Mouse (Mus musculus): Measurements from ENCODE around the gene Tmem199. TPM values are rescaled to one million over a fixed set of nuclear protein-coding genes. Genes with fewer than 3 reads are reported as not detected.
"Not testable (repeated sequence)": the region's sequence is repeated elsewhere in the genome, so short reads cannot be mapped to it uniquely, and the experiment has no call there.

Tmem199 gene
- total RNA-seq, 2 experiments from 2014 or later = 37.1 to 44.2 TPM

DNA sequence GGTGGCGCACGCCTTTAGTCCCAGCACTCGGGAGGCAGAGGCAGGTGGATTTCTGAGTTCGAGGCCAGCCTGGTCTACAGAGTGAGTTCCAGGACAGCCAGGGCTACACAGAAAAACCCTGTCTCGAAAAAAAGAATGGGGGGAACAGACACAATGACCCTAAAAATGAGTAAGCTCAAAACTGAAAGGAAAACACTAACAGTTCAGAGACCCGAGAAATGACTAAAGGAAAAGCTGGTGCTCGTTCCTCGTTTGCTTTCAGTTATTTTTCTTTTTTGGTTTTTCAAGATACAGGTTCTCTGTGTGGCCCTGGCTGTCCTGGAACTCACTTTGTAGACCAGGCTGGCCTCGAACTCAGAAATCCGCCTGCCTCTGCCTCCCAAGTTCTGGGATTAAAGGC, 19.5 kb upstream of the Tmem199 start:
- intact Hi-C loops (cut with DNase I); DNase-seq (ENCODE audit: low spot score in 2 of 2): not testable (repeated sequence)

DNA sequence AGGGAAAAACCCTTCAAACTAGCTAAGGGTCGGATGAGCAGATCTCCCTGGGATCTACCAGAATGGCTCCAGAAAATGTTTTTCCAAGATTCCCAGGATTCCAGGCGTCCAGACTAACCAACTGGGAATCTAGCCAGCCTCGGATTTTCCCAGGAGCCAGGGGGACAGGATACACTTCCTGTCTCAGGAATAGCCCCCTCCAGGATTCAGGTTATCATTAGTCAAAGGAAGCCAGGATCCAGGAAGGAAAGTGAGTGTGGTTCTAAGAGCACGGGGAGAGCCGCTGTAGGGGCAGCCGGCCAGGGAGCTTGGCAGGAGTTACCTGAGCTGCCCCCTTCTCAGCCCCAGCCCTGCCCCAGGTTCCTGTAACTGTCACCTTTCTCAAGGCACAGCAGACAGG, 19.1 kb upstream of the Tmem199 start:
- intact Hi-C loops (cut with DNase I) = no loop called here
- no peak for DNase-seq (ENCODE audit: low spot score in 2 of 2)

DNA sequence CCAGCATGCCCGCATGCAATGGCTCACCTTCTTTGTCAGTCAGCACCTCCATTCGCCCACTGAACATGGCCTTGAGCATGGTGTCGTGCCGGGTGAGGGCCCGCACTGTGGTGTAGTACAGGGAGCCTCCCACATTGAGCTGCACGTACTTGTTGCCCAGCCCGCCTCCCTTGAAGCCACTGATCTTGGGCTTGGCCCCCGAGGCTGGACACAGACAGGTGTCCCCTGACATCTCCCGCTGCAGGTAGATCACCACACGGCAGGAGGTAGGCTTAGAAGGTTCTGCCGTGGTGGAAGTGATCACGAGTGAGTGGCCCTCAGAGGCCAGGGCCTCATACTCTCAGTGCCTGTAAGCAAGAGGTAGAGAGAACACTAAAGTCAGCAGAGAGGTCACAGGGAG, 18.0 kb upstream of the Tmem199 start:
- DNase-seq (ENCODE audit: low spot score in 2 of 2) = no peak
- intact Hi-C loops (cut with DNase I) = no loop called here

DNA sequence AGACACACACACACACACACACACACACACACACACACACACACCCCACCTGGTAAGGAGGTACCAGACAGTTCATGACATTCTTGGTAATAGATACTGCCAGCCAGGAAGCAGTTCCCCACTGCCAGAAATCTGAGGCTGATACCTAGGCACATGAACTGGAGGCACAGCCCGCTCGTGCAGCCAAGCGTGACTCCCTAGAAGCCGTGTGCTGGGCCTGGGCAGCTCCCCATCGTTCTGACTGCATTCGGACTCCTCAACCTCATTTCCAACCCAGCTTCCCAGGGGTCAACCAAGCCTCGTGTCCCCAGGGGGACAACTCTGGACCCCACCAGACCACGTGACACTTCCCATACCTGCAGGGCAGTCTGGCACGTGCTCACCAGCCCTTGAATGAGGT, 16.7 kb upstream of the Tmem199 start:
- intact Hi-C loops (cut with DNase I) = no loop called here
- no peak for DNase-seq (ENCODE audit: low spot score in 2 of 2)

DNA sequence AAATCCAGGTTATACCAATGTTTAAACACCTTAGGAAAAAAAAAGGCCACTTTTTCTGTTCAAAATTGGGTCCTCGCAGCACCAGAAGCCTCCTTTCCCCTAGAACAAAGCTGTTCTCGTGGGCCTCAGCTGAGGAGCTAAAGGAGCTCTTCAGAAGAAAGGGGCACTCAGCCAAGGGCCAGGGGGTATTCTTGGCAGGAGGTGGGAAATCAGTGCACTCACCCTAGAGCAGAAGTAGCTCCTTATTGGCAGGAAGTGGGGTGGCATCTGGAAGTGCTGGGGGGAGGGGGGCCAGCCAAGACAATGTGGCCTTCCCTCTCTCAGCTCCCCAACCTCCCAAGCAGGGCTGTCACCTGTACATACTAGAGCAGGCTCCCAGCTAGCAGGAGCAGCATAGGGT, 12.9 kb upstream of the Tmem199 start:
- no peak for DNase-seq (ENCODE audit: low spot score in 2 of 2)
- intact Hi-C loops (cut with DNase I) = no loop called here

DNA sequence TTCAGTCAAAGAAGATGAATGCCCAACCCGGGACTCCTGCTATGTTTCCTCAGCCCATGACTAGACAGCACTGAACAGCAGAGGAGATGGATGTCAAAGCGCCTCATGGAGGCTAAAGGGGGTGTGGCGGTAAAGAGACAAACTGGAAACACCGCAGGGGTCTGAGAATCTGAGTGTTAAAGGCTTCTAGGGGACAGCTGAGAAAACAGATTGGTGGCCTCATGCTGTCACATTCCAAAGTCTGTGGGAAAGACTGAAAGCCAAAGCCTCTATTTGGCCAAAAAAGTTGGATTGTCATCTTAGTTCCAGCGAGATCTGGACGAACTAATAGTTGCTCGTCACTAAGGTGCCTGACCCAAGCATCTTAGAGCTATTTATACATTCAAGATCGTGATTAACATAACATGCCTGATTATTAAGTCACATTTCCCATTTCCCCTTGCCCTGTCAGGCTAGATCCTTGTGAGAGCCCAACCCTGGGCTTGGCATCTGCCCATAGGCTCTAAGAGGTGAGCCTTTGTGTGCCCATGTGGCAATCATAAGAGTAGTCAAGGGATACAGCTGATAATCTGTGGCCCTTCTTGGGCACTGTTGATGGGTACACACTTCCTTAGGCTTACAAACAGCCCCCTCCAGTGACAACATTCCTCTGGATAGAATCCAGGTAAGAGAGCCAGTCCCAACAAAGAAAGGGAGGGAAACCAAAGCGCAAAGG, 11.4 kb upstream of the Tmem199 start:
- intact Hi-C loops (cut with DNase I) = no loop called here
- DNase-seq (ENCODE audit: low spot score in 2 of 2) = no peak

DNA sequence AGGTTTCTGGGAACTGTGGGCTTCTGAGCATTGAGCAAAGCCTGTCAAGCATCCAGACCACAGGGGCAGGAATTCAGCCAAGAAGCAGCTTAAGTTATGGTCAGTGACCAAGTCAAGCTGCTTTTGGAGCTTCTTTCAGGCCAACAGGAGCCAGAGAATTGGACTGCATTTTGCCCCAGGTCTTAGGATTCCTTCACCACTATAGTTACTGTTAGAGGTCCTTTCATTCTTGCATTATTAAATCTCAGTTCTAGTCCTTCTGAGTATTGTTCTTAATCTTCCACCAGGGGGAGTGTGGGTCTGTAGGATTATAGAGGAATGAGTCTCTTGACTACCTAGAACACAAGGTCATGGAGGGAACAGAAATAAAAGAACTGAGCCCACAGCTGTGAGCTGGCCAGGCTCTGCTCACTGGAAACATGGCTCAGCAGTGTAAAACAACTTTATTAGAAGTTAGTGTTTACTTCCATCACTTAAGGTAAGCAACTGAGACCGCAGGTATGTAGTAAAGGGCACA, 10.6 kb upstream of the Tmem199 start:
- no peak for DNase-seq (ENCODE audit: low spot score in 2 of 2)
- intact Hi-C loops (cut with DNase I) = no loop called here

DNA sequence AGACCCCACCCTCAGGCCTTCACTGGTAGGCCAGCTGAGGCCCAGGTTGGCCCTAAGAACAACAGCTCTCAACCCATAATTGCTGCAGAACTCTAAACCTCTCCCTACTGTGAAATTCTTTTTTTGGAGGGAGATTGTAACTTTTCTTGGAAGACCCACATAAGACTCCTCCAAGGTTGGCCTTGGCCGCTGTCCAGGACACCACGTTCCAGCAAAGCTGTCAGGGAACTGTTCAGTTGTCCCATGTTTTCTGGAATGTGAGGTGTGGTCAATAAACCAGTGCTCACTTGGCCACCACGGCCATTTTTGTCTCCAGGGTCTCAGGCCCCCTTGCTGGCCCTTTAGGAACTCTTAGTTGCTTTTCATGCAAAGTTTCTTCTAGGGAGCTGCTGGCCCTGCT, 9.9 kb upstream of the Tmem199 start:
- no peak for DNase-seq (ENCODE audit: low spot score in 2 of 2)
- intact Hi-C loops (cut with DNase I) = no loop called here

DNA sequence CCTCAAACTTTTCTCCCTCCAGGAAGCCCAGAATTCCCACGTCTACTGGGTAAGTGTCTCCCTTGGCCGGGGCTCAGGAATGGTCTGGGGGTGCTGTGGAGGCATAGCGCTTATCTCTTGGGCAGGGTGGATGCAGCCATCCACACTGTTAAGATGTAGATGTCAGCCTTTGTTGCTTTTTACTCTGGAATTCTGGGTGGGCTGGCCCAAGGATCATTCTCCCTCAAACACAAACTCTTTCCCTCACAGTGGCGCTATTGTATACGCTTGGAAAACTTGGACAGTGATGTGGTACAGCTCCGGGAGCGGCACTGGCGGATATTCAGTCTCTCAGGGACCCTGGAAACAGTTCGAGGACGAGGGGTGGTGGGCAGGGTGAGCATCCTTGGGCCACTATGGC, 7.0 kb upstream of the Tmem199 start:
- DNase-seq (ENCODE audit: low spot score in 2 of 2) = no peak
- intact Hi-C loops (cut with DNase I) = no loop called here

DNA sequence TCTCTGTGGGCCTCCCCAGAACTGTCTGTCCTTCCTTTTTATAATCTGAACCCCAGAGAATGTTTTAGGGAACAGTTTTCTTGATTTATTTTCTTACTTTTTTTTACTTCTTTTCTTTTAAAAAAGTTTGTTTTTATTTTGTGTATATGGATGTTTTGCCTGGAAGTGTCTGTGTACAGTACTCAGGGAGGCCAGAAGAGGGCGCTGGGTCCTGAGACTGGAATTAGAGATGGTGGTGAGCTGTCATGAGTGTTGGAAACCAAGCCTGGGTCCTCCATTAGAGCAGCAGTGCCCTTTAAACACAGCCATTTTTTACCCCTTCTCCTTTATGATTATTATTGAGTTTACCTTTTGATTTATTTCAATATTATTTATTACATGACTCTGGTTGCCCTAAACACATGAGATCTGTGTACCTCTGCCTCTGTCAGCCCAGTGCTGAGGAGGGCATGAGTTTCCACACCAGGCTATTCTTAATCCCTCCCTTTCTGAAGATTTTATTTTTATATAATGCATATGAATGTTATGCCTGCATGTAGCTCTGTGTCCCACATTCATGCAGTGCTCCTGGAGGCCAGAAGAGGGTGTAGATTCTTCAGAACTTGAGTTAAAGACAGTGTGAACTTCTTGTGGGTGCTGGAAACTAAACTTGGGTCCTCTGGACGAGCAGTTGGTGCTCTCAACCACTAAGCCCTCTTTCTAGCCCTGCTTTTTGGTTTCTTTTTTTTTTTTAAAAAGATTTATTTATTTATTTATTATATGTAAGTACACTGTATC, 3.8 kb upstream of the Tmem199 start:
- intact Hi-C loops (cut with DNase I) = no loop called here
- no peak for DNase-seq (ENCODE audit: low spot score in 2 of 2)

DNA sequence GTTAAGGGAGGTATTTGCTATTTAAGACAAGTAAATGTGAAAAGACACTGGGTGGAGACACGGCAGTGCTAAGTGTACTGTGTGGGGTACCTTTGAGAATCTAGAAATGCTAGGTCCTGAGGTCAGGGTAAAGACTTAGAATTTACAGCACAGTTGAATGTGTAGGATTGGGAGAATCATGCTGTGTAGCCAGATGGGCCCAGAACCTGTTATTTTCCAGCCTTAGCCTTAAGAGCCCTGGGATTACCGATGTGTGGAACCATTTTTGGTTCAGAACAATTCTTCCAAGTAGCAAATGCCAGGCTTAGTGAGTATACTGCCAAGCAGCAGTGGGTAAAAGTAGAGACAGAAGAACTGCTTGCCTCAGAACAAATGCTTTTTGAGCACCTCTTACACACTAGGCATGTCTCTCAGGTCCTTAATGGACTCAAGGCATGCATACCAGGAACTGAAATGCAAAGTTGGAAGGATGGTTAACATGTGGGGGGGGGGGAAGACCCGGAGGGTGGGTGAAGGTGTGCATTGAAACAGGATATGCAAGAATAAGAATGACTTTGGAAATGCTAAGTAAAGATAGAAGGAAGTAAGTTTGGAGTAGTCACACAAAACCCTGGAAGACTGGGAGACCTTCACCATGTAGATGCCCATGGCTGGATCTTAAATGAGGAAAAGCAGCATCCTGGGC, 1.3 kb upstream of the Tmem199 start:
- DNase-seq (ENCODE audit: low spot score in 2 of 2) = no peak
- intact Hi-C loops (cut with DNase I) = no loop called here

DNA sequence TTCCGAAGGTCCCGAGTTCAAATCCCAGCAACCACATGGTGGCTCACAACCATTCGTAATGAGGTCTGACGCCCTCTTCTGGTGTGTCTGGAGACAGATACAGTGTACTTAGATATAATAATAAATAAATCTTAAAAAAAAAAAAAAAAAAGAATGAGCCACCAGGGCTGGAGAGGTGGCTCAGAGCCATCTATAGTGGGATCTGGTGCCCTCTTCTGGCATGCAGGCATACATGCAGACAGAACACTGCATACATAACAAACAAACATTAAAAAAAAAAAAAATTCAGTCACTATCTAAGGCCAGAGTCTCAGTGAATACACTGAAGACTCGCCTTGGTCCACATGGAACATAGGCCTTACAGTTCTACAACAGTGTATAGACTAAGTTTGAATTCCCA, 2.8 kb downstream of the Tmem199 start:
- intact Hi-C loops (cut with DNase I) = no loop called here
- no peak for DNase-seq (ENCODE audit: low spot score in 2 of 2)

DNA sequence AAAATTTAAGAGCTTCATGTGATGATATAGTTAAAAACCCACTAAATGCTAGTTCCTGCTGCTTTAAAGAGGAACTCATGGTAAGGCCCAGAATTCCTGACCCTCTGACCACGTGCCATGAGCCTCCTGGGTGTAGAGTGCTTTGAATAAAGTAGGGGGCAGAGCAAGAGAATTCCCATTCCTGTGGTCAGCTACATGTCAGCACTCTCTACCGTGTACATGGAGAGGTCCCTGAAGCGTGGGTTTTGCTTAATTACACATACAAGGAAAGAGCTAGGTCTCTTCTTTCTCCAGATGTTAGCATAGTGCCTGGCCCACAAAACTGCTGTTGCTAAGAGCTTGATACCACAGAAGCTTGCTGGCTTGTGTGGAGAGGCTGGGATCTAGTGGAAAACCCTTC, 6.5 kb downstream of the Tmem199 start:
- no peak for DNase-seq (ENCODE audit: low spot score in 2 of 2)
- intact Hi-C loops (cut with DNase I) = no loop called here

DNA sequence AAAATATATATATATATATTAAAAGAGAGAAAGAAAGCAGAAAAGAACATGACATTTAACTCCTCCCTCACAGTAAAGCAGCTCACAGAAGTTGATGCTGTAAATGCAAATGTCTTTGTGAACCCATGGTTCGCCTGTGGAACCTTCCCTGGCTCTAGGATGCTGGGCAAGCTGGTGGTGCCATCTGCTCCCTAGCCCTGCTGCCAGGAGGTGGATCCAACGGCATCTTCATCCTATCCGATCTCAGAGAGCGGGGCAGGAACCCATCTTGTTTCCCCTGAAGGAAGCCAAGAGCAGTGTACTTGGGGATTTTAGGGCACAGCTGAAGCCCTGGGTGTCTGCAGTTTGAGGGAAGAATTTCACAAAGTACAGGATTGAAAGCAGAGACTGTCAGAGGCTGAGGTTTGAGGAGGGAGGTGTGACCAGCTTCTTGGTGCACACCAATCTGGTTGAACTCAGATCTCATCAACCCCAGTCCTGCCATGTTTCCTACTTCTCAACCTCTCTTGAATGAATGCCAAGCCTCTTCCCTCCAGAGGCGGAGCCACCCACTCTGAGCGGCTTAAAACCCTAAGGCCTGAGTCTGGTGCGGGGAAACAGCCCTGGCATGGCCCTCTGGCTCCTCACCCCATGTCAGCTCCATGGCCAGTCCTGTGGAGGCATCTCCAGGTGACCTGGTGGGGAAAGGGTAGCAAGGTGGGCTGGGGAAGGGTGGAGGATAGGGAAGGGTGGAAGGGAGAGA, 8.9 kb downstream of the Tmem199 start, which contains the start of gene Sebox:
Sebox (plus strand) TSS at position 539 of the 742 bp plus-strand sequence.
- intact Hi-C loops (cut with DNase I) = no loop called here
- no peak for DNase-seq (ENCODE audit: low spot score in 2 of 2)

DNA sequence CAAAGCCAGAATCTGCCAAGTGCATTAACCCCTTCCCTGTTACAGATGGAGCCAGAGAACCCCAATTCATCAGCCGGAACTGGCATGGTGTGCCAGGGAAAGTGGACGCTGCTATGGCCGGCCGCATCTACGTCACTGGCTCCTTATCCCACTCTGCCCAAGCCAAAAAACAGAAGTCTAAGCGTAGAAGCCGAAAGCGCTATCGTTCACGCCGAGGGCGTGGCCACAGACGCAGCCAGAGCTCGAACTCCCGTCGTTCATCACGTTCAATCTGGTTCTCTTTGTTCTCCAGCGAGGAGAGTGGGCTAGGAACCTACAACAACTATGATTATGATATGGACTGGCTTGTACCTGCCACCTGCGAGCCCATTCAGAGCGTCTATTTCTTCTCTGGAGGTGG, 10.4 kb downstream of the Tmem199 start:
- DNase-seq (ENCODE audit: low spot score in 2 of 2) = no peak
- intact Hi-C loops (cut with DNase I) = no loop called here

DNA sequence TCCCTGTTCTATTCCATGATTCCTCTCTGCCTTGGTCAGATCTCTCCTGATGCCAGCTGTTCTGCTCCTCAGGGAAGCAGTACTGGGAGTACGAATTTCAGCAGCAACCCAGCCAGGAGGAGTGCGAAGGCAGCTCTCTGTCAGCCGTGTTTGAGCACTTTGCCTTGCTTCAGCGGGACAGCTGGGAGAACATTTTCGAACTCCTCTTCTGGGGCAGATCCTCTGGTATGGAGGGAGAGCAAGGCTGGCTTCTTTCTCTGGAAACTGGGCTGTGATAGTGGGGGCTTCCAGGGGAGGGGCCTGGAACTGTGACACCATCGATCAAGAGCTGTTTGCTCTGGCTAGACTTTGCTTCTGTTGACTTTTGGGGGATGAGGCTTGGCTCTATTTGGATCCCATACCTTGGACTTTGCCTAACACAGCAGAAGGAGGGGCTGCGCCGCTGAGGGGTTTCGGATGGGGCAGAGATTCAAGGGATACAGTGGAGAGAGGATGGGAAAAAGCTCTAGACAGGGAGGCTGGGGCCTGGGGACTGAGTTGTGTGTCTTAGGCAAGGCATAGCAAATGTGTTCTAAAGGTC, 11.3 kb downstream of the Tmem199 start:
- intact Hi-C loops (cut with DNase I) = no loop called here

DNA sequence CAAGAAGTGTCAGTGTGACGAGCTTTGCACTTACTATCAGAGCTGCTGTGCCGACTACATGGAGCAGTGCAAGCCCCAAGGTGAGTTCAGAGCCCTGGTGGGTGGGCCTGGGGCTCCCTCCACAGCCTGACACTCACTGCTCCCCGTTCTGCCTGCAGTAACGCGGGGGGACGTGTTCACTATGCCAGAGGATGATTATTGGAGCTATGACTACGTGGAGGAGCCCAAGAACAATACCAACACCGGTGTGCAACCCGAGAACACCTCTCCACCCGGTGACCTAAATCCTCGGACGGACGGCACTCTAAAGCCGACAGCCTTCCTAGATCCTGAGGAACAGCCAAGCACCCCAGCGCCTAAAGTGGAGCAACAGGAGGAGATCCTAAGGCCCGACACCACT, 12.4 kb downstream of the Tmem199 start:
- intact Hi-C loops (cut with DNase I) = no loop called here
- DNase-seq (ENCODE audit: low spot score in 2 of 2) = no peak

More for the DNA sequence above, 11.3 kb downstream of the Tmem199 start:
- DNase-seq (ENCODE audit: low spot score in 2 of 2) = no peak

DNA sequence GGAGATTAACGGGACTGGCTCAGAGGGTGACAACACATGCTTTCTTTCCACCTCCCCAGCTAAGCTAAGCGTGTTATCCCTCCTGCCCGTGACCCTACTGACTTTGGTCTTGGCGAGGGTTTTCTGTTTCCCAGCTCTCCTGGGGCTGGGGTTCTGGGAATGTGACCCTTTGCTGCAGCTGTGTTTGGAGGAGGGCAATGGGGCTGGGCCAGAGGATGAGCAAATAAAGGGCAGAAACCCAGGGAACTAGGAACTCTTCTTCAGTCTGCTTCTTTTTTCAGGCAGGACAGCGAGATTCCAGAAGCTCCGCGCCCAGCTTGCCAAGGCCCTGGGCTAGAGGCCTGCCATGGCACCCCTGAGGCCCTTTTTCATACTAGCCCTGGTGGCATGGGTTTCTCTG, 13.0 kb downstream of the Tmem199 start, which contains the start of gene Vtn:
Vtn (plus strand) TSS at position 88 of the 400 bp plus-strand sequence.
- intact Hi-C loops (cut with DNase I) = no loop called here
- no peak for DNase-seq (ENCODE audit: low spot score in 2 of 2)
